Mouse (Mus musculus): ENCODE data around the gene Tsen2. TPM values are rescaled to one million over a fixed set of nuclear protein-coding genes. Genes with fewer than 3 reads are reported as not detected.

The Tsen2 gene
- polyA plus RNA-seq, 2 experiments, result 16.3 to 26.1 TPM

GRCm38 (mm10) chr6:115538645-115539429 lies 5.6 kb upstream of the Tsen2 start:
- H3K27ac ChIP-seq (replicated peaks; ENCODE audit: low read depth, low read length), result no peak overlapping the region
- DNase-seq (ENCODE audit: low spot score) (peak; percentile 76), ATAC-seq (ENCODE audit: low FRiP score, low read depth) (peak; percentile 89)
- 21% methylated on average over 26 of the region's 26 CpGs for WGBS
- H3K27me3 ChIP-seq (ENCODE audit: control insufficient read depth, insufficient read depth, low read length), result no peaks in the 10 kb centered on the region
- H3K9me3 ChIP-seq (ENCODE audit: control insufficient read depth, low read length), result no peaks in the 10 kb centered on the region
- H3K9ac ChIP-seq (ENCODE audit: low read depth, low read length, severe bottlenecking), result peak overlapping the region; percentile 67
- H3K4me2 ChIP-seq (replicated peaks; ENCODE audit: low read depth, low read length, severe bottlenecking), result peak overlapping the region; percentile 60
- H3K4me3 ChIP-seq (replicated peaks; ENCODE audit: low read length), result peak overlapping the region; percentile 29
- H3K36me3 ChIP-seq (ENCODE audit: control insufficient read depth, insufficient read depth, low read length), result no peaks in the 10 kb centered on the region
- peak; percentile 38; the same call in 1 of the 2 replicates for TF ChIP-seq POLR2A (IDR thresholded peaks at IDR 0.05; ENCODE audit: borderline replicate concordance, extremely low read depth, insufficient read depth, insufficient read length)
- peaks cover 1% of the 10 kb centered on the region; the same call in 1 of the 2 replicates for H3K4me1 ChIP-seq (ENCODE audit: control insufficient read depth, insufficient read depth, low read length)

DNA sequence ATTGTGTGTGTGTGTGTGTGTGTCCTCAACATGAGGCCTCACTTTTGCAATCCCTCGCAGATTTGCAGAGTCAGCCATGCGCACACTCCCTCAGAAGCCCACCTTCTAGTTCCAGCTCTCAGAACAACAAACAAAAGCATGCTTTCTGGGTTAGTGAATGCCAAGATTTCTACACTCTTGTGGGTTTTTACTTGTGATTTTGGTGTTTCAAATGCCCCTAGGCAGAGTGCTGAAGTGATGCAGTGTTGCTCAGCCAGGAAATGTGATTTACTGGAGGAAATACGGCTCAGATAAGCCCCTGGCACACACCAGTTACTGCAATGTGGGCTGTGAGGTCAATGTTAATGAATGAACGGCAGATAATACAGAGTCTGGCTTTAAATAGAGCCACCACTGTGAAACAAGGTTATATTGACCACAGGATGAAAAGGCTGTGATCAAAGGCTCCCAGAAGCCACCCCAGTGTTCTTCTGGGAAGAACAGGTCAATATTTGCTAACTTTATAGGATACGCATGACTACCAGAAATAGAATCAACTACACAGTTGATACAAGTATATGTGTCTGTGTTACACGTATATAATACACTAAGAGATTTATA lies 2.7 kb upstream of the Tsen2 start:
- 61% methylated on average over 6 of the region's 6 CpGs for WGBS
- ATAC-seq (ENCODE audit: low FRiP score, low read depth) (no peak), DNase-seq (ENCODE audit: low spot score) (no peak)
- H3K4me2 ChIP-seq (replicated peaks; ENCODE audit: low read depth, low read length, severe bottlenecking), result no peak overlapping the region
- H3K9ac ChIP-seq (ENCODE audit: low read depth, low read length, severe bottlenecking), result no peak overlapping the region
- H3K4me1 ChIP-seq (ENCODE audit: control insufficient read depth, insufficient read depth, low read length), result peaks cover 4% of the 10 kb centered on the region; the same call in 1 of the 2 replicates
- H3K9me3 ChIP-seq (ENCODE audit: control insufficient read depth, low read length), result no peaks in the 10 kb centered on the region
- no peak for TF ChIP-seq POLR2A (IDR thresholded peaks at IDR 0.05; ENCODE audit: borderline replicate concordance, extremely low read depth, insufficient read depth, insufficient read length)
- H3K36me3 ChIP-seq (ENCODE audit: control insufficient read depth, insufficient read depth, low read length), result no peaks in the 10 kb centered on the region
- no peak overlapping the region for H3K27ac ChIP-seq (replicated peaks; ENCODE audit: low read depth, low read length)
- H3K27me3 ChIP-seq (ENCODE audit: control insufficient read depth, insufficient read depth, low read length), result no peaks in the 10 kb centered on the region
- H3K4me3 ChIP-seq (replicated peaks; ENCODE audit: low read length), result no peak overlapping the region

- H3K36me3 ChIP-seq (ENCODE audit: control insufficient read depth, insufficient read depth, low read length), result no peaks in the 10 kb centered on the region
- H3K4me3 ChIP-seq (replicated peaks; ENCODE audit: low read length), result no peak overlapping the region
- DNase-seq (ENCODE audit: low spot score) (no peak), ATAC-seq (ENCODE audit: low FRiP score, low read depth) (no peak)
- H3K4me1 ChIP-seq (ENCODE audit: control insufficient read depth, insufficient read depth, low read length), result peaks cover 4% of the 10 kb centered on the region; the same call in 1 of the 2 replicates
- no peak overlapping the region for H3K27ac ChIP-seq (replicated peaks; ENCODE audit: low read depth, low read length)
- no peaks in the 10 kb centered on the region for H3K9me3 ChIP-seq (ENCODE audit: control insufficient read depth, low read length)
- no peaks in the 10 kb centered on the region for H3K27me3 ChIP-seq (ENCODE audit: control insufficient read depth, insufficient read depth, low read length)
- 83% methylated on average over 3 of the region's 3 CpGs for WGBS
- no peak overlapping the region for H3K4me2 ChIP-seq (replicated peaks; ENCODE audit: low read depth, low read length, severe bottlenecking)
- no peak overlapping the region for H3K9ac ChIP-seq (ENCODE audit: low read depth, low read length, severe bottlenecking)
- no peak for TF ChIP-seq POLR2A (IDR thresholded peaks at IDR 0.05; ENCODE audit: borderline replicate concordance, extremely low read depth, insufficient read depth, insufficient read length)
Measured at GRCm38 (mm10) chr6:115542341-115542740, 2.1 kb upstream of the Tsen2 start.

DNA sequence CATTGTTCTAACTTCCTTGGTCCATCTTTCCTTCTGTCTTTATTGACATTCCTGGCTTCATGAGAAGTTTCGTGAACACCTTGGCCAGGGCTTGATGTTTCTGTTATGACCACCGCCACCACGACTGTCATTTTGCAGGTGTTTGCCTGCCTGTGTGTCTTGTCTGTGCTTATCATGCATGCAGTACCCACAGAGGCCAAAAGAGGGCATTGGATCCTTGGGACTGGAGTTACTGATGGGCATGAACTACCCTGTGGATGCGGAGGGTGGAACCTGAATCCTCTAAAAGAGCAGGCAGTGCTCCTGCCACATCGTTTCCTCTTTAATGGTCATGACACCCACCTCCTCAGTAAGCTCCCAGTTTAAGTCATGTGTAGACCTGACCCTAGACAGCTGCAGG lies 1.8 kb downstream of the Tsen2 start:
- H3K4me3 ChIP-seq (replicated peaks; ENCODE audit: low read length), result no peak overlapping the region
- H3K27ac ChIP-seq (replicated peaks; ENCODE audit: low read depth, low read length), result no peak overlapping the region
- no peak overlapping the region for H3K9ac ChIP-seq (ENCODE audit: low read depth, low read length, severe bottlenecking)
- DNase-seq (ENCODE audit: low spot score) (no peak), ATAC-seq (ENCODE audit: low FRiP score, low read depth) (no peak)
- no peaks in the 10 kb centered on the region for H3K9me3 ChIP-seq (ENCODE audit: control insufficient read depth, low read length)
- WGBS, result 81% methylated on average over 5 of the region's 5 CpGs
- no peak for TF ChIP-seq POLR2A (IDR thresholded peaks at IDR 0.05; ENCODE audit: borderline replicate concordance, extremely low read depth, insufficient read depth, insufficient read length)
- H3K4me2 ChIP-seq (replicated peaks; ENCODE audit: low read depth, low read length, severe bottlenecking), result no peak overlapping the region
- H3K4me1 ChIP-seq (ENCODE audit: control insufficient read depth, insufficient read depth, low read length), result peaks cover 4% of the 10 kb centered on the region; the same call in 1 of the 2 replicates
- peaks cover 31% of the 10 kb centered on the region for H3K36me3 ChIP-seq (ENCODE audit: control insufficient read depth, insufficient read depth, low read length)
- H3K27me3 ChIP-seq (ENCODE audit: control insufficient read depth, insufficient read depth, low read length), result no peaks in the 10 kb centered on the region

DNA sequence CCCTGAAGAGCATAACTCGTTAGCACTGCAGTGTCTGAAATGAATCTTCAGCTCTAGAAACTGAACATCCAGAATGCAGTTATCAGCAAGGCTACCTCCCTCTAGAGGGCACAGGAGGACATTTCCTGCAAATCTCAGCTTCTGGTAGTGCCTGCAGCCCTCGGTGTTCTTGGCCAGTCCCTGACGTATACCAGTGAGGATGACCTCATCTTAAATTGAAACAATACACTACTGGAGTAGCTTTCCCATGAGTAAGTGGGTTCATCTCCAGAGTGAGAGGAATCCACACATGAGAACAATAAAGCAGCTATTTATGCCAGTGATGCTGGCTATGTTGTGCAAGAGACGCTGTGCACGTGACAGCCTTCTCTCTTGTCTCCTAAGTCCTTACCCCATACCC lies 11.0 kb downstream of the Tsen2 start:
- no peaks in the 10 kb centered on the region for H3K27me3 ChIP-seq (ENCODE audit: control insufficient read depth, insufficient read depth, low read length)
- ATAC-seq (ENCODE audit: low FRiP score, low read depth) (no peak), DNase-seq (ENCODE audit: low spot score) (no peak)
- TF ChIP-seq POLR2A (IDR thresholded peaks at IDR 0.05; ENCODE audit: borderline replicate concordance, extremely low read depth, insufficient read depth, insufficient read length), result no peak
- H3K4me3 ChIP-seq (replicated peaks; ENCODE audit: low read length), result no peak overlapping the region
- WGBS, result 74% methylated on average over 5 of the region's 5 CpGs
- no peaks in the 10 kb centered on the region for H3K4me1 ChIP-seq (ENCODE audit: control insufficient read depth, insufficient read depth, low read length)
- peaks cover 47% of the 10 kb centered on the region for H3K36me3 ChIP-seq (ENCODE audit: control insufficient read depth, insufficient read depth, low read length)
- H3K27ac ChIP-seq (replicated peaks; ENCODE audit: low read depth, low read length), result no peak overlapping the region
- no peaks in the 10 kb centered on the region for H3K9me3 ChIP-seq (ENCODE audit: control insufficient read depth, low read length)
- H3K9ac ChIP-seq (ENCODE audit: low read depth, low read length, severe bottlenecking), result no peak overlapping the region
- H3K4me2 ChIP-seq (replicated peaks; ENCODE audit: low read depth, low read length, severe bottlenecking), result no peak overlapping the region
